Mouse (Mus musculus) olfactory bulb, adult 2 months (tissue): Measurements from ENCODE around the gene Prdm16.

Experiments used
- CTCF ChIP-seq: fragments of 200-500 bp; IDR thresholded peaks from 2 replicates; pipeline ENCODE4 v1.5.1; 2012; ENCODE audit warnings: low read depth, mild to moderate bottlenecking, low read length, moderate library complexity; ENCODE audit not compliant: insufficient read depth
- POLR2A ChIP-seq: fragments of 200-500 bp; IDR thresholded peaks from 2 replicates; pipeline ENCODE4 v1.6.1; 2012; ENCODE audit warnings: mild to moderate bottlenecking, low read depth, low read length, moderate library complexity; ENCODE audit not compliant: insufficient read depth

DNA sequence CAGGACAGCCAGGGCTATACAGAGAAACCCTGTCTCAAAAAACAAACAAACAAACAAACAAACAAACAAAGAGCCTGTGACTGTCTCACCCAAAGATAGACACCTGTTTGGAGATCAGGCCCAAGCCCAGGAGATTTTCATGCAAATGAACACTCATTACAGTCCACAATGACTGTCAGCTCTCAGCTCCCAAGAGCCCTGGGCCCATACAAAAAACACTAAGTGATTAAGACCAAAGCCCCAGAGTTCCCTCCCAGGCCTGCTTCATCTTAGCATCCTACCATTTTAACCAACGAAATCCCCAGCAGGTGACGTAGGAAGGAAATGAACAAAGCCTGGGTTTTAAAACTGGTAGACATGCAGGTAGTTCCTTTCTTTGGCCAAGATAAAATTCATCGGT is 275.8 kb downstream of the Prdm16 start:
- TF ChIP-seq CTCF (no peak), POLR2A (no peak)
